Mouse (Mus musculus): ENCODE measurements around the gene Ice1. TPM values are rescaled to one million over a fixed set of nuclear protein-coding genes. Genes with fewer than 3 reads are reported as not detected.

Gene Ice1
- polyA plus RNA-seq, 1 experiment = 82.5 TPM

DNA sequence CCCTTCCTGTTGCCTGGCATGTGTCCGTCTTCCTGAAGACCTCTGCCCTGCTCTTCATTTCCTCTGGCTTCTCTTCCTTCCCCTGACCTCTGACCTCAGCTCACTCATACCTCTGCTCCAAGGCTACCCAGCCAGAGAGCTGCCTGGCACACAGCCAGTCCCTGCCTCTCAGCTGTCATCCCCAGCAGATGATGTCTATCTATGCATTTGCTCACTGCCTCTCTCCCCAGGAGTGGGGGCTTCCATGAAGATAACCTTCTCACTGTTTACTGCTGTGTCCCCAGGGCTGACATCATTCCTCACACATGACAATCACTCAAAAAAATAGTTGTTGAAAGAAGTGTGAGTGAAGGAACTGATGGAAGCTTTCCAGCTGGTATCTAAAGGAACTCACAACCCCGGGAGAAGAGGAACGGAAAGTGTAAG, 12.6 kb upstream of the Ice1 start:
- no peak for DNase-seq
- TF ChIP-seq CTCF (IDR thresholded peaks at IDR 0.05; ENCODE audit: borderline replicate concordance, insufficient read depth, low read depth, low read length) (no peak), POLR2A (IDR thresholded peaks at IDR 0.05; ENCODE audit: borderline replicate concordance, insufficient read depth, low read length) (no peak)
- no peaks in the 10 kb centered on the region for H3K27me3 ChIP-seq (ENCODE audit: control insufficient read depth, insufficient read depth, low read length)
- no peak overlapping the region for H3K27ac ChIP-seq (ENCODE audit: insufficient read depth, low read length)
- WGBS = 52% methylated on average over 3 of the region's 3 CpGs
- no peak overlapping the region for H3K4me3 ChIP-seq (replicated peaks; ENCODE audit: insufficient read depth, low read depth, low read length)
- no peaks in the 10 kb centered on the region for H3K4me1 ChIP-seq (ENCODE audit: control insufficient read depth, insufficient read depth, low read length)

DNA sequence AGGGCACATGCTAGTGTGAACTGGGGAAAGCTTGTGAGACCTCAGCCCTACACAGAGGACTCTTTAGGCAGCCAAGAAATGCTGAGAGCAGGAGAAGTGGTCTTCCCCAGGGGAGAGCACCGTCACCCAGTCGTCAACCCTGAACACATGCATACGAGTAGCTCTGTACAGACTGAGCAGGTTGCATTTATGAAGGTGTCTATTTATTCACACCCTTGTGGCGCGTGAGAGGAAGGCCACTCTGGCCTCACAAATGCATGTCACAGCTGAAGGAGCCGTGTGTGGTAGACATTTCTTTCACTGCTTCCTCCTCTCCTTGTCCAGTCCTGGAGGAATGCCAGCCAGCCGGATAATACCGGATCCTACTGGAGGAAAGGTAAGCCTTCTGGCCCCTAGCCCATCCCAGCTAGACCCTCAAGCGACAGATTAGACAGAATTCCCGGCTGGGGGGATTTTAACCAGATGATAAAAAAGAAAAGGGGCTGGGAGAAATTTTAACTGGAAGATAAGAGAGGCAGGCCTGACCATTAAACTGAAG, 8.6 kb upstream of the Ice1 start:
- TF ChIP-seq CTCF (IDR thresholded peaks at IDR 0.05; ENCODE audit: borderline replicate concordance, insufficient read depth, low read depth, low read length) (no peak), POLR2A (IDR thresholded peaks at IDR 0.05; ENCODE audit: borderline replicate concordance, insufficient read depth, low read length) (no peak)
- DNase-seq = no peak
- Histone ChIP-seq H3K4me3 (replicated peaks; ENCODE audit: insufficient read depth, low read depth, low read length) (no peak overlapping the region), H3K4me1 (ENCODE audit: control insufficient read depth, insufficient read depth, low read length) (no peaks in the 10 kb centered on the region), H3K27me3 (ENCODE audit: control insufficient read depth, insufficient read depth, low read length) (no peaks in the 10 kb centered on the region), H3K27ac (ENCODE audit: insufficient read depth, low read length) (no peak overlapping the region)
- 36% methylated on average over 10 of the region's 10 CpGs for WGBS

DNA sequence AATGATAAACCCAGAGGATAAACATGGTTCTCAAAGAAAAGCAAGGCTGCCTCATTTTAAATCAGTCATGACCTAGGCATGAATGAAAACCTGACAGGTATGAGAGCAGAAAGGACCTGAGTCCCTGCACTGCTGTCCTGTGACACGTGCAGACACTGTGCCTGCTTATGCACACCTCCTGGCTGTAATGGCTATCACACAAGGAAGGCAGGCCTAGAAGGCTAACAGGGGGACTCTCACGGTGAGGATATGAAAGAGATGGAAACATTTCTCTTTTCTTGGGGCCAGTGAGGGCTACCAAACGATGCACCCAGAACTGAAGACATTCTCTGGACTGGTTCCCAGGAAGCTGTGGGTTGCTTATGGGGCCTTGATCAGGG, 6.6 kb upstream of the Ice1 start:
- Histone ChIP-seq H3K27me3 (ENCODE audit: control insufficient read depth, insufficient read depth, low read length) (no peaks in the 10 kb centered on the region), H3K4me1 (ENCODE audit: control insufficient read depth, insufficient read depth, low read length) (no peaks in the 10 kb centered on the region), H3K27ac (ENCODE audit: insufficient read depth, low read length) (no peak overlapping the region), H3K4me3 (replicated peaks; ENCODE audit: insufficient read depth, low read depth, low read length) (no peak overlapping the region)
- WGBS = 37% methylated on average over 3 of the region's 3 CpGs
- DNase-seq = no peak
- TF ChIP-seq POLR2A (IDR thresholded peaks at IDR 0.05; ENCODE audit: borderline replicate concordance, insufficient read depth, low read length) (no peak), CTCF (IDR thresholded peaks at IDR 0.05; ENCODE audit: borderline replicate concordance, insufficient read depth, low read depth, low read length) (no peak)

DNA sequence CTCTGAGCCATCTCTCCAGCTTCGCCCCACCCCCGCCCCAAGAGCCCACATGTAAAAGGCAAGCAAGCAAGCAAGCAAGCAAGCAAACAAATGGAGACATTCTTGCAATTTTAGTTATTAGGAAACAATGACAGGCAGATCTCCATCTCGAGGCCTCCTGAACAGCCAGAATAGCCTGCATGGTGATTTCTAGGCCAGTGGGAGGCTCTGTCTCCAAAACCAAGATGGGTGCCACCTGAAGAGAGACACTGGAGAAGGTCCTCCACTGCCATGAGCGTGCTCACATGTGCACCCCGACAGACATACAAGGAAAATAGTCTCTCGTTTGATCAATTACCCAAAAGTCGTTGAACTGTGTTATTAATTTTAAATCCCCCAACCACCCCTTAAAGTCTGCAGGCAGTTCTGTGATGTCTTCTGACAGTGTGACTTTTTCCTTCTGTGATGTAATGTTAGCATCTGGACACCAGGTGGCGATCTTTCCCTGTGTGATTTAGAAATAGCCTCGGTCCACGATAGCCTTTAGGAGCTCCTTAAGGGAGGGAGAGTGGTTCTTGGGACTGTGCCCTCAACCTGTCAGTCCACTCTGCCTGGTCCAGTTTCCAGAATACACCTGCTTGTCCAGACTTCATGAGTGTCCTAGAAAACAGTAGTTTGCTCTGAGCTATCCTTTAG, 6.1 kb upstream of the Ice1 start:
- no peaks in the 10 kb centered on the region for H3K4me1 ChIP-seq (ENCODE audit: control insufficient read depth, insufficient read depth, low read length)
- H3K27me3 ChIP-seq (ENCODE audit: control insufficient read depth, insufficient read depth, low read length) = no peaks in the 10 kb centered on the region
- no peak overlapping the region for H3K4me3 ChIP-seq (replicated peaks; ENCODE audit: insufficient read depth, low read depth, low read length)
- TF ChIP-seq POLR2A (IDR thresholded peaks at IDR 0.05; ENCODE audit: borderline replicate concordance, insufficient read depth, low read length) (no peak), CTCF (IDR thresholded peaks at IDR 0.05; ENCODE audit: borderline replicate concordance, insufficient read depth, low read depth, low read length) (peak; percentile 73)
- DNase-seq = peak; percentile 53 to 64
- WGBS = 17% methylated on average over 10 of the region's 10 CpGs
- no peak overlapping the region for H3K27ac ChIP-seq (ENCODE audit: insufficient read depth, low read length)

DNA sequence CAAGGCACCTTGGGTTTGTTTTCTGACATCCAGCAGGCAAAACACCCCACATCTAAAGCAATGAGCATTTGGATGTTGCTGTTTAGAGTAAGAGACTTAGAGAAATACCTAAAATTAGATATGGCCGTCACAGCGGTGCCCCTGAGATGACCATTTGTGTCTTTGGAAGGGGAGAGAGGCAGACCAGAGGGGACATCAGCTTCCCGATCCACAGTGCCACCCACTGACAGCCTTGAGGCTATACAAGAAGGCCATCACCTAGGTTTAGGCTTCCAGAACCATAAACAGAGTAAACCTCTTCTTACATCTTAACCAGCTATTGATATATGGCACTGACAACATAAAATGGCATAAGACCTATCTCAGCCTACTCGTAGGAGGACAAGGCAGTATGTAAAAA, 4.5 kb upstream of the Ice1 start:
- Histone ChIP-seq H3K4me3 (replicated peaks; ENCODE audit: insufficient read depth, low read depth, low read length) (no peak overlapping the region), H3K27ac (ENCODE audit: insufficient read depth, low read length) (no peak overlapping the region), H3K4me1 (ENCODE audit: control insufficient read depth, insufficient read depth, low read length) (no peaks in the 10 kb centered on the region), H3K27me3 (ENCODE audit: control insufficient read depth, insufficient read depth, low read length) (no peaks in the 10 kb centered on the region)
- WGBS = 68% methylated on average over 4 of the region's 4 CpGs
- no peak for DNase-seq
- TF ChIP-seq POLR2A (IDR thresholded peaks at IDR 0.05; ENCODE audit: borderline replicate concordance, insufficient read depth, low read length) (no peak), CTCF (IDR thresholded peaks at IDR 0.05; ENCODE audit: borderline replicate concordance, insufficient read depth, low read depth, low read length) (no peak)

DNA sequence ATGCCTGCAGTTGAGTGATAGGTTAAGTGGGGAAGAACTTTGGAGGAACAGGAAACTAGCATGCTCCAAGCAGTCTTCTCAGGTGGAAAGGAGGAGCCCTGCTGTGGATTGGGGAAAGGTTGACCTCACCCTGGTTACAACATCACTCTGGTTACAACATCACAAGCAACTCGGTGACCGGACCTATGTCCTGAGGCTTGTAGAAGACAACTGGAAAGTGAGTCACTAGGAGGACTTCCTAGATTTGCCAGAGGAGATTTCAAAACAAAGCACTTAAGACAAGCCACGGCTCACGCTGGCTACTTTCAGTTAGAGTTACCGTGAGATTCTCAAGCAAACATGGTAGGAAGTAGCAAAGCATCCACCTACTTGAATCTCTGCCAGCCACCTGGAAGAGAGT, 3.9 kb upstream of the Ice1 start:
- 89% methylated on average over 5 of the region's 5 CpGs for WGBS
- no peaks in the 10 kb centered on the region for H3K27me3 ChIP-seq (ENCODE audit: control insufficient read depth, insufficient read depth, low read length)
- TF ChIP-seq POLR2A (IDR thresholded peaks at IDR 0.05; ENCODE audit: borderline replicate concordance, insufficient read depth, low read length) (no peak), CTCF (IDR thresholded peaks at IDR 0.05; ENCODE audit: borderline replicate concordance, insufficient read depth, low read depth, low read length) (no peak)
- H3K4me1 ChIP-seq (ENCODE audit: control insufficient read depth, insufficient read depth, low read length) = no peaks in the 10 kb centered on the region
- no peak for DNase-seq
- no peak overlapping the region for H3K4me3 ChIP-seq (replicated peaks; ENCODE audit: insufficient read depth, low read depth, low read length)
- H3K27ac ChIP-seq (ENCODE audit: insufficient read depth, low read length) = no peak overlapping the region

DNA sequence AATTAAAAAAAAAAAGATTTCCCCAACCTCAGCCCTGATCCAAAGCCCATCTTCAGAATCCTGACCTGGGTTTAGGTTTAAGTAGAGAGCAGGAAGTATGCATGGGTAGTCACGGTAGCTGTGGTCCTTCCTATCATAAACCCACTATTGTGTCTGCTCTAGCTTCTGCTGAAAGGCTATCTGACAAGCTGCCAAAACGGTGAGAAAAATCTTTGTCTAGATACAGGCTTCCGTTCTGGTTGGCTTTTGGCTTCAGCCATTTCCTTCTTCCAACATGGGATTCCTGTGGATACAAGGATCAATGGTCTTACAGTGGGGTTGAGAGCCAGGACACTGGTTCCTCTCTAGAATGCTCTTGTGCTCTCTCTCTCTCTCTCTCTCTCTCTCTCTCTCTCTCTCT, 2.2 kb upstream of the Ice1 start:
- no peak overlapping the region for H3K27ac ChIP-seq (ENCODE audit: insufficient read depth, low read length)
- DNase-seq = no peak
- no peaks in the 10 kb centered on the region for H3K27me3 ChIP-seq (ENCODE audit: control insufficient read depth, insufficient read depth, low read length)
- 56% methylated on average over 3 of the region's 3 CpGs for WGBS
- TF ChIP-seq CTCF (IDR thresholded peaks at IDR 0.05; ENCODE audit: borderline replicate concordance, insufficient read depth, low read depth, low read length) (no peak), POLR2A (IDR thresholded peaks at IDR 0.05; ENCODE audit: borderline replicate concordance, insufficient read depth, low read length) (no peak)
- peaks cover 4% of the 10 kb centered on the region for H3K4me1 ChIP-seq (ENCODE audit: control insufficient read depth, insufficient read depth, low read length)
- H3K4me3 ChIP-seq (replicated peaks; ENCODE audit: insufficient read depth, low read depth, low read length) = no peak overlapping the region

DNA sequence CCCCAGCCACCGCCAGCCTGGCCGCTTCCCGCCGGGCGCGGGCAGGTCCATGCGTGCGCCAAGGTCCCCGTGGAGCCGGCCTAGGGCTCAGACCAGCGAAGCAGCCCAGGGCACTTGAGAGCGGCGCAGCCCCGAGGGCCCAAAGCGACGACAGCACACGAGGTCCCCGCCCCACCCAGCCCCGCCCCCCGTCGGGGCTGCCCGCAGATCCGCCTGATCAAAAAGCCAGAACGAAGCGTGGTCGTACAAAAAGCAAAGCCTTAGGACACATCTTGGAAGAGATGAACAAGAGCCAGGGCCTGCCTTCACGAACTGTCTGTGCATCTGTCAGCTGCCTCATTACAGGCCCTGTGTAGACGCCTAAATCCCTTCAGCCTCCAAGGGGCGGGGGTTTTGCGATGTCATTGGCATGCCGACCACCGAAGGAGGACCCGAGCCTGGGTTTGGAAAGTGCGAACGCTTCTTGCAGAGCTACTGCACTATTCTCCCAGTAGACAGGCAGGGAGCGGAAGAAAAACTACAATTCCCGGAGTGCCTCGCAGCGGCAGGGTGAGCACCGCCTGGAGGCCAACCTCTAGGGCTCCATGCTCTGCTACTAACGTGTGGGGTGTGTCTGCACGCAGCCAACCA, 343 bp upstream of the Ice1 start:
- Histone ChIP-seq H3K4me1 (ENCODE audit: control insufficient read depth, insufficient read depth, low read length) (peaks cover 4% of the 10 kb centered on the region), H3K4me3 (replicated peaks; ENCODE audit: insufficient read depth, low read depth, low read length) (peak overlapping the region; percentile 85), H3K27ac (ENCODE audit: insufficient read depth, low read length) (peak overlapping the region; percentile 95), H3K27me3 (ENCODE audit: control insufficient read depth, insufficient read depth, low read length) (no peaks in the 10 kb centered on the region)
- TF ChIP-seq POLR2A (IDR thresholded peaks at IDR 0.05; ENCODE audit: borderline replicate concordance, insufficient read depth, low read length) (peak; percentile 57; the same call in 1 of the 2 replicates), CTCF (IDR thresholded peaks at IDR 0.05; ENCODE audit: borderline replicate concordance, insufficient read depth, low read depth, low read length) (peak; percentile 43; the same call in 1 of the 2 replicates)
- under 1% methylated on average over 42 of the region's 42 CpGs for WGBS
- DNase-seq = peak; percentile 93 to 94

Measured in cerebellum, adult 2 months (tissue).